Mouse (Mus musculus) myocyte (in vitro differentiated cells): Measurements from ENCODE around the gene Dgkz. TPM values are rescaled to one million over a fixed set of nuclear protein-coding genes. Genes with fewer than 3 reads are reported as not detected.
A peak's percentile ranks its signal among the peaks of the same experiment; 100 is the strongest.

ENCODE experiments used
- H3K27me3 ChIP-seq: one replicate; pipeline ENCODE4 v1.6.1; 2011; ENCODE audit not compliant: control insufficient read depth, insufficient read depth, insufficient read length
- H3K36me3 ChIP-seq: one replicate; pipeline ENCODE4 v1.6.1; 2011; ENCODE audit not compliant: control insufficient read depth, insufficient read depth
- H3K4me2 ChIP-seq: one replicate; pipeline ENCODE4 v1.6.1; 2011; ENCODE audit warnings: low read depth, control low read depth
- H3K4me3 ChIP-seq: one replicate; pipeline ENCODE4 v1.5.1; 2011; ENCODE audit warnings: mild to moderate bottlenecking, control low read depth, moderate library complexity
- H3K79me2 ChIP-seq: one replicate; pipeline ENCODE4 v1.6.1; 2011; ENCODE audit not compliant: control insufficient read depth, insufficient read depth
- H3ac ChIP-seq: one replicate; pipeline ENCODE4 v1.6.1; 2011; ENCODE audit not compliant: control insufficient read depth, insufficient read length
- CEBPB ChIP-seq: IDR thresholded peaks from 2 replicates; pipeline ENCODE4 v1.6.1; 2011; ENCODE audit warnings: mild to moderate bottlenecking, moderate library complexity; ENCODE audit not compliant: poor library complexity, insufficient read depth, severe bottlenecking
- E2F4 ChIP-seq: IDR thresholded peaks from one replicate; pipeline ENCODE4 v1.6.1; 2011; ENCODE audit warnings: mild to moderate bottlenecking, control low read depth, moderate library complexity; ENCODE audit not compliant: insufficient read depth
- MAX ChIP-seq: IDR thresholded peaks from one replicate; pipeline ENCODE4 v1.6.1; 2011; ENCODE audit warnings: low read depth, mild to moderate bottlenecking, control low read depth
- MYOD1 ChIP-seq, 3 experiments: IDR thresholded peaks; one replicate each; pipeline ENCODE4 v1.6.1; 2011; ENCODE audit warnings: control low read depth in 2 of 3, low read depth in 2 of 3, mild to moderate bottlenecking in 2 of 3, moderate library complexity in 1 of 3; ENCODE audit not compliant: insufficient read length in 2 of 3, control insufficient read depth in 1 of 3
- MYOG ChIP-seq, 3 experiments: IDR thresholded peaks; one replicate each; pipeline ENCODE4 v1.6.1; 2011; ENCODE audit warnings: control low read depth in 2 of 3, low read depth in 2 of 3, mild to moderate bottlenecking in 2 of 3; ENCODE audit not compliant: insufficient read length in 2 of 3, control insufficient read depth in 1 of 3, insufficient read depth in 1 of 3
- POLR2A ChIP-seq: IDR thresholded peaks from one replicate; pipeline ENCODE4 v1.6.1; 2011; ENCODE audit warnings: low read depth, mild to moderate bottlenecking, control low read depth, moderate library complexity; ENCODE audit not compliant: insufficient read length
- POLR2AphosphoS2 ChIP-seq: IDR thresholded peaks from one replicate; pipeline ENCODE4 v1.6.1; 2011; ENCODE audit warnings: low read depth, control low read depth; ENCODE audit not compliant: insufficient read length
- REST ChIP-seq: IDR thresholded peaks from one replicate; pipeline ENCODE4 v1.6.1; 2011; ENCODE audit warnings: mild to moderate bottlenecking, control low read depth, moderate library complexity; ENCODE audit not compliant: insufficient read depth, insufficient read length
- SRF ChIP-seq: IDR thresholded peaks from one replicate; pipeline ENCODE4 v1.6.1; 2011; ENCODE audit warnings: low read depth; ENCODE audit not compliant: control insufficient read depth, insufficient read length
- TCF12 ChIP-seq: IDR thresholded peaks from one replicate; pipeline ENCODE4 v1.6.1; 2011; ENCODE audit warnings: mild to moderate bottlenecking, control low read depth; ENCODE audit not compliant: poor library complexity, insufficient read depth, severe bottlenecking
- TCF3 ChIP-seq: IDR thresholded peaks from one replicate; pipeline ENCODE4 v1.6.1; 2011; ENCODE audit warnings: low read depth, control low read depth; ENCODE audit not compliant: insufficient read length
- USF1 ChIP-seq: IDR thresholded peaks from one replicate; pipeline ENCODE4 v1.6.1; 2011; ENCODE audit warnings: low read depth, mild to moderate bottlenecking, control low read depth, moderate library complexity
- polyA plus RNA-seq: library from polyadenylated mRNA; unstranded; fragments of >200 nt; fragmentation: generic; extraction: Trizol; gene quantifications from one replicate; pipeline ENCODE4 v1.2.1, GENCODE M21; 2012; ENCODE audit warnings: missing spikeins

The Dgkz gene
- polyA plus RNA-seq, 1 experiment: 68.4 TPM

DNA sequence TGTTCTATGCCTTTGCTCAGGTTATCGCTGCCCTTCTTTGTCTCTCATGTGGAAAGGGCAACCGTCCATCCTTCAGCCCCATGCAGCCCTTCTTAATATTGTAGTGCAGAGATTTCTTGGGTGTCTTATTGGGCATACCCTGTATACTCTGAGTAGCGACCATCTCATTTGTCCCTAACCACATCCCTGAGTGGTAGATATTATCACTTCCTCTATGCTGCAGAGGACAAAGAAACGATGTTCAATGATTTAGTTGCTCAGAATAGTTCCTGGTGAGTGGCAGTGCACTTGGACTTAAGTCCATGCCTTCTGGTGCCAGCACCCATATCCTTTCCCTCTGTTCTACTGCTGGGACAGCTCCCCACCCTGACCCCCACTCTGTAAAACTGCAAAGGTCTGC lies 2.3 kb upstream of the Dgkz start:
- no peak for TF ChIP-seq TCF3
- no peak overlapping the region for H3K4me2 ChIP-seq
- H3K79me2 ChIP-seq: no peaks in the 10 kb centered on the region
- H3K4me3 ChIP-seq: no peak overlapping the region
- peaks cover 7% of the 10 kb centered on the region for H3K36me3 ChIP-seq
- H3ac ChIP-seq: no peak overlapping the region
- H3K27me3 ChIP-seq: peaks cover 32% of the 10 kb centered on the region

DNA sequence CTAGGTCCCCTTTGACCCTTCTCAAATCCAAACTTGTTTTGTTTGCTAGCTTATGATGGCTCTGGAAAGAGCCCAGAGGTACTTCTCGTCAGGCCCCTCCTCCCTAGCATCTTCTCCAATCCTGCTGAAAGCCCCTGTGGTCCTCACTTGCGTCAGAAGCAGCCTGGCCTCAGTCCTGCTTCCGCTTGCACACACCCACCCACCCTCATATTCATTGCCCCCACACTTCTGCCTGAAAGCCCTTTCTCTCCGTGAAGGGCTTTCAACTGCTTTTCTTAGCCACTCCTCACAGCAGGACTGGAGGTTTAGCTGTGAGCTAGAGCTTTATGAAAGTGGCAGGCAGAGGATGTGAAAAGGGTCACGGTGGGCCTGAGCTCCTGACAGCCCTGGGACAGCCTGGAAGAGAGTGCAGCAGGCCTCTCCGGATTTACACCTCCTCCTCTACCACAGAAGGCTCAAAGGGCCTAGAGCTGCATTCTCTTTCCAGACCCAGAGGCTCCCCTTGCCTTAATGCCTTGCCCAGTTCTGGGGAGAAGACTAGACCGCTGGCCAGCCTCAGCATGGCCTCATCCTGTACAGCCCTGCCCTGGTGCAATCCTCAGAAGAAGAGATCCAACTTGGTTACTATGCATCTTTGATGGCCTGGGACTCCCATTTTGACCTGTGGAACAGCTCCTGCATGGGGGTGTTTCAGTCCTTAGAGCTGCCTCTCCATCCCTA lies 2.1 kb downstream of the Dgkz start:
- H3K79me2 ChIP-seq: no peaks in the 10 kb centered on the region
- TF ChIP-seq REST (no peak), TCF3 (no peak), CEBPB (no peak), USF1 (no peak), MYOD1 (IDR thresholded peaks at IDR 0.05; ENCODE audit: control insufficient read depth in 1 of 3, insufficient read length in 2 of 3, low read depth in 2 of 3) (no peak)
- H3K4me3 ChIP-seq: no peak overlapping the region
- no peak overlapping the region for H3ac ChIP-seq
- H3K36me3 ChIP-seq: no peaks in the 10 kb centered on the region
- H3K27me3 ChIP-seq: peaks cover 32% of the 10 kb centered on the region
- no peak overlapping the region for H3K4me2 ChIP-seq

DNA sequence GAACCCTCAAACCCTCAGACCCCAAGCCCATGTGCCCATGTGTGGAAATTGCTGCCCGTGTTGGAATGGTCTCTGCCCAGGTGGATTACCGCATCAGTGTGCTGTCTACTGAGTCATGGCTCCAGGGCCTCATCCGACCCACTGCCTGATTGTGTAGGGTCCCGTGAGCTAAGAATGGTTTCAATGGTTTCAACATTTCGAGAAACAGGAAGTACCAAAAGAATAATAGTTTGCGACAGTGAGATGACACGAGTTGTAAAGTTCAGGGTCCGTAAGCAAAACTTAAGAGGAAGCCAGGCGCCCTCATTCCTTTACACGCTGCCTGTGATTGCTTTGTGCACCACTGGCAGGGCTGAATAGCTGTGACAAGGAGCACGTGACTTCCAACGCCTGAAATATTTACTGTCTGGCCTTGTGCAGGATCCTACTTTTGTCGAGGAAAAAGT lies 3.5 kb downstream of the Dgkz start:
- no peak for TF ChIP-seq POLR2AphosphoS2
- no peak for TF ChIP-seq MYOG (IDR thresholded peaks at IDR 0.05; ENCODE audit: control insufficient read depth in 1 of 3, insufficient read depth in 1 of 3, insufficient read length in 2 of 3, low read depth in 2 of 3)
- no peak for TF ChIP-seq REST
- TF ChIP-seq MAX: no peak
- no peak for TF ChIP-seq USF1
- H3K27me3 ChIP-seq: peaks cover 29% of the 10 kb centered on the region
- no peak overlapping the region for H3K4me2 ChIP-seq
- H3K79me2 ChIP-seq: no peaks in the 10 kb centered on the region
- no peak overlapping the region for H3K4me3 ChIP-seq
- H3K36me3 ChIP-seq: no peaks in the 10 kb centered on the region
- no peak overlapping the region for H3ac ChIP-seq

DNA sequence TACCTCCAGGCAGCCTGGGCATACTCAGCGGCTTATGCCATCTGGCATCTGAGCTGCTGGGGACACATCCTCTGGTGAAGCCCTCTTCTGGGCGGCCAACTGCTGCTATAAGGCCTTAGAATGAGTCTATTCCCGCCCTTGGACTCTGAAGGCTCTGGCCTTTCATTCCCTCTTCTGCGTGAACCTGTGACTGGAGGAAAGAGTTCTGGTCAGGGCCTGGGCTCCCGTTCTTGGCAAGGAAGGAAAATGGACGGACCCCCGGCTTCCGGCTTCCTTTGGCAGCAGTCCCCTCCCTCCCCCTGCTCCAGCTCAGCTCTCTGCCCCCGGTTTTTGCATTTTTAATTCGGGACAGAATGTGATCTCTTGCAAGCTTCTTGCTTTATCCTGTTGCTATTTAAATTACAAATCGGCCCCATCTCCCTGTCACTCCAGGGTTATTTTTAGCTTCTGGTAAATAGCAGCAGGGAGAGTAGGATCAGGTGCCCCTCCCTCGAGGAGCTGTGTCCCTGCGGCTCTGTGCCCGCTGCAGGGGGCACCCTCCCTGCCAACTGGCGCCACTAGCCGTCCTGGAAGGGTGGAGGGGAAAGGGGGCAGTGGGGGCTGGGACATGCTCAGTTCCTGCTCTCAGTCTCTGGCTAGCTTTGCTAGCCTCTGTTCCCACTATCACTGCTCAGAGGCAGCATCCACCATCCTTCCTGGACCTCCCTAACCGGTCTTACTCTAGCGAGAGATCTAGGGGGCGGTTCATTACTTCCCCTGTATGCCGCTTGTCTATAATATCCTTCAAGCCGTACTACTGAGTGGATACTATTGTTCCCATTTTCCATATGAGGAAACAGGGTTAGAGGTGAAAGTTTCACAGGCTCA lies 4.2 kb downstream of the Dgkz start:
- peak overlapping the region; percentile 48 for H3K4me2 ChIP-seq
- H3K79me2 ChIP-seq: no peaks in the 10 kb centered on the region
- no peak overlapping the region for H3ac ChIP-seq
- peaks cover 22% of the 10 kb centered on the region for H3K27me3 ChIP-seq
- TF ChIP-seq MYOG (IDR thresholded peaks at IDR 0.05; ENCODE audit: control insufficient read depth in 1 of 3, insufficient read depth in 1 of 3, insufficient read length in 2 of 3, low read depth in 2 of 3): peak in 2 of 3 experiments; percentile 9 to 29
- peak in 1 of 3 experiments; percentile 54 for TF ChIP-seq MYOD1 (IDR thresholded peaks at IDR 0.05; ENCODE audit: control insufficient read depth in 1 of 3, insufficient read length in 2 of 3, low read depth in 2 of 3)
- no peak for TF ChIP-seq CEBPB
- H3K4me3 ChIP-seq: no peak overlapping the region
- no peaks in the 10 kb centered on the region for H3K36me3 ChIP-seq

DNA sequence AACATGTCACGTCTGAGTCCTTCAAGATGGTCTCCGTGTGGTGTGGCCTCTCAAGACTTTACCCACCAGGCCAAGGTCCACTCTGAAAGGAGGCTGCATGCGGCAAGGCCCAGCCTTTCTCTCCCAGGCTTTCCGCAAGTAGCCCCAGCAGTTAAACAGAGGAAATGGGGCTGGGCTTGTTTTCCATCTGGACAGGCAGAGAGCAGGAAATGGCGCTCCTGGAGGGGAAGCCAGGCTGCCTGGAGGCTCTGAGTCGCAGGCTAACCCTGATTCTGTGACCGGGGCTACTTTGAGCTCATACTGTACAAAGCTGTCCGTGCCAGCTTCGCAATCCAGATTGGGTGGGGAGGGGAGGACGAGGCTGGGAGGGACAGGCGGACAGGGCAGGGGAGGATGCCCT lies 7.7 kb downstream of the Dgkz start:
- Histone ChIP-seq H3K36me3 (no peaks in the 10 kb centered on the region), H3ac (no peak overlapping the region), H3K27me3 (no peaks in the 10 kb centered on the region), H3K4me2 (no peak overlapping the region), H3K4me3 (no peak overlapping the region), H3K79me2 (peaks cover under 1% of the 10 kb centered on the region)
- TF ChIP-seq MAX (no peak), MYOD1 (IDR thresholded peaks at IDR 0.05; ENCODE audit: control insufficient read depth in 1 of 3, insufficient read length in 2 of 3, low read depth in 2 of 3) (no peak), TCF3 (no peak), MYOG (IDR thresholded peaks at IDR 0.05; ENCODE audit: control insufficient read depth in 1 of 3, insufficient read depth in 1 of 3, insufficient read length in 2 of 3, low read depth in 2 of 3) (no peak), USF1 (no peak), POLR2AphosphoS2 (no peak), E2F4 (no peak), POLR2A (no peak), REST (no peak), SRF (no peak), TCF12 (no peak), CEBPB (no peak)
